Mouse (Mus musculus) hindbrain, postnatal 0 days (tissue): ENCODE results near the gene Krt87. TPM values are rescaled to one million over a fixed set of nuclear protein-coding genes. Genes with fewer than 3 reads are reported as not detected.

ENCODE experiments used
- ATAC-seq: fragments of 200-750 bp; cut with Nextera tagmentation; 2 replicates; pipeline ENCODE4 v1.8.0; 2017; ENCODE audit warnings: mild to moderate bottlenecking, moderate TSS enrichment, moderate library complexity
- DNase-seq: peaks from one replicate; pipeline ENCODE4 v3.0.0-alpha.2; 2015; ENCODE audit warnings: low spot score
- H3K27ac ChIP-seq: fragments of 300-500 bp; sonication (generic); 2 replicates; pipeline ENCODE4 v1.5.1; 2014; ENCODE audit warnings: mild to moderate bottlenecking
- H3K27me3 ChIP-seq: fragments of 300-500 bp; sonication (generic); 2 replicates; pipeline ENCODE4 v1.6.1; 2014; ENCODE audit warnings: low read length, mixed read lengths; ENCODE audit not compliant: insufficient read depth
- H3K36me3 ChIP-seq: fragments of 300-500 bp; sonication (generic); 2 replicates; pipeline ENCODE4 v1.6.1; 2014; ENCODE audit warnings: low read length, mixed read lengths; ENCODE audit not compliant: insufficient read depth
- H3K4me1 ChIP-seq: fragments of 300-500 bp; sonication (generic); 2 replicates; pipeline ENCODE4 v1.6.1; 2014; ENCODE audit warnings: antibody characterized with exemption, low read length, mixed read lengths; ENCODE audit not compliant: insufficient read depth
- H3K4me2 ChIP-seq: fragments of 300-500 bp; sonication (generic); 2 replicates; pipeline ENCODE4 v1.6.1; 2014; ENCODE audit warnings: low read depth, mild to moderate bottlenecking, low read length, moderate library complexity, mixed read lengths
- H3K4me3 ChIP-seq: fragments of 300-500 bp; sonication (generic); 2 replicates; pipeline ENCODE4 v1.5.1; 2014; ENCODE audit warnings: low read length
- H3K9ac ChIP-seq: fragments of 300-500 bp; sonication (generic); replicated peaks from 2 replicates; pipeline ENCODE4 v1.6.1; 2014; ENCODE audit warnings: mild to moderate bottlenecking, low read length, moderate library complexity, mixed read lengths
- H3K9me3 ChIP-seq: fragments of 300-500 bp; sonication (generic); 2 replicates; pipeline ENCODE4 v1.6.1; 2016; ENCODE audit warnings: low read length, mixed read lengths
- CTCF ChIP-seq: IDR thresholded peaks from 2 replicates; pipeline ENCODE4 v1.5.1; 2016; ENCODE audit warnings: antibody characterized with exemption, control low read depth, low read depth
- WGBS: fragments of 180-500 bp; shearing (Covaris S2); extraction: QIAGEN DNeasy Blood & Tissue Kit; methylation state at CpG from one replicate; pipeline ENCODE4 v1.1.7; 2014; 5-methylcytosine and 5-hydroxymethylcytosine counted together
- polyA plus RNA-seq: library from polyadenylated mRNA; unstranded; fragments of >200 nt; fragmentation: Nextera tagmentation; extraction: Ambion mirVana; gene quantifications from 2 replicates; pipeline ENCODE4 v1.2.1, GENCODE M21; 2015
- total RNA-seq: library from RNA; depleted of rRNA; stranded (reverse); fragments of >200 nt; gene quantifications from 2 replicates; pipeline ENCODE4 v1.2.3, GENCODE M21; 2014

Krt87 gene
- total and polyA plus RNA-seq, 2 experiments from 2014 or later = 0.69 to 1.5 TPM

- DNase-seq = peak; percentile 55
- ATAC-seq = peak; percentile 58; the same call in 1 of the 2 replicates
- 8% methylated on average over 31 of the region's 31 CpGs for WGBS
- Histone ChIP-seq H3K9ac (peak overlapping the region; percentile 41; the same call in 1 of the 2 replicates), H3K27ac (no peak overlapping the region), H3K27me3 (no peaks in the 10 kb centered on the region; the same call in 1 of the 2 replicates), H3K9me3 (no peaks in the 10 kb centered on the region), H3K4me2 (peak overlapping the region; percentile 53), H3K36me3 (no peaks in the 10 kb centered on the region), H3K4me3 (peak overlapping the region; percentile 19), H3K4me1 (peaks cover 6% of the 10 kb centered on the region)
- peak; percentile 67 for TF ChIP-seq CTCF
Measured at GRCm38 (mm10) chr15:101479007-101479665, 40.5 kb upstream of the Krt87 start.

- no peaks in the 10 kb centered on the region for H3K4me1 ChIP-seq
- 39% methylated on average over 10 of the region's 10 CpGs for whole genome bisulfite sequencing
- no peak within 1 kb of the TSS for H3K4me2 ChIP-seq
- no peaks in the 10 kb centered on the region for H3K9me3 ChIP-seq
- H3K36me3 ChIP-seq = no peaks in the 10 kb centered on the region
- no peak within 1 kb of the TSS for H3K27ac ChIP-seq
- H3K9ac ChIP-seq = no peak within 1 kb of the TSS
- H3K4me3 ChIP-seq = no peak within 1 kb of the TSS
- TF ChIP-seq CTCF = no peak
- no peaks in the 10 kb centered on the region; the same call in 1 of the 2 replicates for H3K27me3 ChIP-seq
- DNase-seq (no peak), ATAC-seq (no peak)
Measured at GRCm38 (mm10) chr15:101472952-101473528, 34.4 kb upstream of the Krt87 start, which contains the start of gene Krt86. Krt86 (plus strand) TSS chr15:101473478.

- ATAC-seq (no peak), DNase-seq (no peak)
- Histone ChIP-seq H3K4me3 (no peak overlapping the region), H3K4me1 (no peaks in the 10 kb centered on the region), H3K27me3 (no peaks in the 10 kb centered on the region), H3K36me3 (no peaks in the 10 kb centered on the region), H3K9me3 (no peaks in the 10 kb centered on the region), H3K9ac (no peak overlapping the region), H3K27ac (no peak overlapping the region), H3K4me2 (no peak overlapping the region)
- WGBS = 86% methylated on average over 4 of the region's 4 CpGs
- no peak for TF ChIP-seq CTCF
Measured at GRCm38 (mm10) chr15:101469093-101469492, 30.5 kb upstream of the Krt87 start.

- no peaks in the 10 kb centered on the region for H3K4me1 ChIP-seq
- 88% methylated on average over 13 of the region's 13 CpGs for WGBS
- ATAC-seq = no peak
- no peak within 1 kb of the TSS for H3K4me3 ChIP-seq
- no peaks in the 10 kb centered on the region for H3K36me3 ChIP-seq
- no peaks in the 10 kb centered on the region for H3K27me3 ChIP-seq
- no peak for DNase-seq
- H3K9ac ChIP-seq = no peak within 1 kb of the TSS
- H3K27ac ChIP-seq = no peak within 1 kb of the TSS
- TF ChIP-seq CTCF = no peak
- no peak within 1 kb of the TSS for H3K4me2 ChIP-seq
- H3K9me3 ChIP-seq = no peaks in the 10 kb centered on the region
Measured at GRCm38 (mm10) chr15:101463651-101464050, 25.0 kb upstream of the Krt87 start, which contains the start of gene Krt81. Krt81 (minus strand) TSS chr15:101463751.

GRCm38 (mm10) chr15:101459283-101459682 is 20.7 kb upstream of the Krt87 start:
- H3K9ac ChIP-seq = no peak overlapping the region
- no peaks in the 10 kb centered on the region for H3K27me3 ChIP-seq
- H3K36me3 ChIP-seq = no peaks in the 10 kb centered on the region
- ATAC-seq (no peak), DNase-seq (no peak)
- H3K4me3 ChIP-seq = no peak overlapping the region
- TF ChIP-seq CTCF = peak; percentile 46
- H3K4me1 ChIP-seq = peaks cover 4% of the 10 kb centered on the region; the same call in 1 of the 2 replicates
- no peak overlapping the region for H3K4me2 ChIP-seq
- no peak overlapping the region for H3K27ac ChIP-seq
- 83% methylated on average over 14 of the region's 14 CpGs for WGBS
- H3K9me3 ChIP-seq = no peaks in the 10 kb centered on the region

- no peaks in the 10 kb centered on the region for H3K36me3 ChIP-seq
- no peak overlapping the region for H3K9ac ChIP-seq
- H3K4me2 ChIP-seq = no peak overlapping the region
- 28% methylated on average over 16 of the region's 16 CpGs for WGBS
- no peaks in the 10 kb centered on the region for H3K27me3 ChIP-seq
- TF ChIP-seq CTCF = no peak; the same call in 1 of the 2 replicates
- H3K9me3 ChIP-seq = no peaks in the 10 kb centered on the region
- H3K4me3 ChIP-seq = no peak overlapping the region
- DNase-seq (peak; percentile 32), ATAC-seq (no peak)
- H3K27ac ChIP-seq = 0 out of 2 replicates have a peak overlapping the region, but pooled peaks have one; percentile 26
- peaks cover 4% of the 10 kb centered on the region; the same call in 1 of the 2 replicates for H3K4me1 ChIP-seq
Measured at GRCm38 (mm10) chr15:101458361-101458930, 19.8 kb upstream of the Krt87 start.
